In the genomic region with DNA sequence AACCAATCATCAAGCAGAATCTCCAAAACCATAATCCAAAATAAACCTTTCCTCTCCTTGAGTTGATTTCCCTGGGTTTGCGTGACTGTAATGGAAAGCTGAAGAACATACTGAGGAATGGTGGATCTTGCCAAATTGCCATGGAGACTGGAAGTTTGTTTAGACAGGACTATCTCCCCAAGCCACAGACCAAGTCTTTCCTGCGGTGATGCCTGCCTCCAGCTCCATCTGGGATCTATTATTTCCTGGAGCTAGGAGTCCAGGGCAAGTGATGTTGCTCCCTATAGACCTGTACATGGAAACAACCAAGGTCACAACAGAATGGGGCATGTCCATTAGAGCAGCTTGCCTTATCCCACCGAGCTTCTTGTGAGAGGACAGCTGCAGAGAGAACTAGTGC, we compare ENCODE assay signal across 16 mouse cellular contexts. TPM values are rescaled to one million over a fixed set of nuclear protein-coding genes. Genes with fewer than 3 reads are reported as not detected.
A peak's percentile ranks its signal among the peaks of the same experiment; 100 is the strongest.
DNase-seq lines count a peak whose midpoint lies in the region; ATAC-seq and TF ChIP-seq lines count a peak whose summit lies in the region.
"Had no signal": no experiment of that assay in that cellular context is flagged by ENCODE, and none has a peak within 500 bp of the region (broad histone marks: within the 10 kb centered on the region; RNA-seq: fewer than 3 reads in every experiment).

No protein-coding gene starts in this region.

- H3K36me3 ChIP-seq in limb, embryonic 13.5 days, result no peaks in the 10 kb centered on the region
- H3K36me3 ChIP-seq in limb, embryonic 10.5 days, result no peaks in the 10 kb centered on the region
- H3K36me3 ChIP-seq: hindbrain, embryonic 13.5 days; liver, embryonic 15.5 days; midbrain, embryonic 10.5 days had no signal

- no peak overlapping the region for H3K4me2 ChIP-seq in limb, embryonic 13.5 days (replicated peaks)
- H3K4me2 ChIP-seq: hindbrain, embryonic 13.5 days; liver, embryonic 15.5 days had no signal

- no peak for TF ChIP-seq CTCF in brain, embryonic 14.5 days (IDR thresholded peaks at IDR 0.05; ENCODE audit: borderline replicate concordance, extremely low read depth, insufficient read depth, insufficient read length)

- no peak overlapping the region for H3K27ac ChIP-seq in limb, embryonic 13.5 days
- no peak overlapping the region for H3K27ac ChIP-seq in limb, embryonic 10.5 days
- H3K27ac ChIP-seq: hindbrain, embryonic 13.5 days; left cerebral cortex, adult 2 months; liver, embryonic 15.5 days; midbrain, embryonic 10.5 days had no signal

- H3K4me1 ChIP-seq in limb, embryonic 13.5 days, result no peaks in the 10 kb centered on the region
- no peaks in the 10 kb centered on the region for H3K4me1 ChIP-seq in limb, embryonic 10.5 days
- H3K4me1 ChIP-seq: hindbrain, embryonic 13.5 days had no signal

- no peaks in the 10 kb centered on the region for H3K9me3 ChIP-seq in limb, embryonic 13.5 days
- H3K9me3 ChIP-seq in limb, embryonic 10.5 days (replicated peaks), result no peaks in the 10 kb centered on the region
- H3K9me3 ChIP-seq: hindbrain, embryonic 13.5 days; liver, embryonic 15.5 days; midbrain, embryonic 10.5 days had no signal

- peak; percentile 82 for ATAC-seq in limb, embryonic 13.5 days (ENCODE audit: low FRiP score, low read depth)

- H3K27me3 ChIP-seq in limb, embryonic 13.5 days, result no peaks in the 10 kb centered on the region
- H3K27me3 ChIP-seq in limb, embryonic 10.5 days (ENCODE audit: low read depth, poor library complexity, severe bottlenecking), result no peaks in the 10 kb centered on the region
- H3K27me3 ChIP-seq: hindbrain, embryonic 13.5 days had no signal

- TF ChIP-seq POLR2A in brain, embryonic 14.5 days (IDR thresholded peaks at IDR 0.05; ENCODE audit: borderline replicate concordance, extremely low read depth, insufficient read depth, insufficient read length, poor library complexity, severe bottlenecking), result no peak

- no peak overlapping the region for H3K4me3 ChIP-seq in limb, embryonic 13.5 days
- H3K4me3 ChIP-seq in limb, embryonic 10.5 days, result no peak overlapping the region
- H3K4me3 ChIP-seq: hindbrain, embryonic 13.5 days; left cerebral cortex, adult 2 months; liver, embryonic 15.5 days; midbrain, embryonic 10.5 days had no signal

- WGBS in limb, embryonic 13.5 days, result 46% methylated on average over 3 of the region's 3 CpGs
- 72% methylated on average over 3 of the region's 3 CpGs for WGBS in limb, embryonic 10.5 days

- intact Hi-C loops in heart, postnatal 25 days (cut with DNase I), result no loop called here

- peak; percentile 22 to 45 for DNase-seq in heart, adult 18-20 months
- DNase-seq in heart, postnatal 25 days (ENCODE audit: low spot score), result no peak
- DNase-seq in limb, embryonic 10.5 days (ENCODE audit: low spot score), result no peak
- peak; percentile 98 for DNase-seq in 3T3-L1 (ENCODE audit: low read depth, low spot score)
- DNase-seq in brain, embryonic 14.5 days (ENCODE audit: low read depth), result peak; percentile 22
- DNase-seq in spleen, postnatal 36 days (ENCODE audit: low spot score in 2 of 2), result no peak
- DNase-seq in T-cell, adult 2 months (ENCODE audit: low spot score), result no peak
- DNase-seq: adrenal gland, postnatal 10 days; gastrocnemius, postnatal 25 days; kidney, adult 11 months; kidney, postnatal 4 days had no signal

- no peak overlapping the region for H3K9ac ChIP-seq in limb, embryonic 13.5 days
- H3K9ac ChIP-seq: hindbrain, embryonic 13.5 days; liver, embryonic 15.5 days had no signal

RNA-seq across cellular contexts. Expression of gene Cd44, which starts 15.1 kb away (rescaled TPM):
- 1 to 10 TPM; 8.9 to 9.8 TPM for total RNA-seq in heart, adult 18-20 months (2021)
- 10 to 100 TPM in 1 of 2 experiments, 1 to 10 TPM in 1; 9.9 to 11.6 TPM for total RNA-seq in heart, postnatal 25 days (2021)
- 11.7 and 13.0 TPM in 2 replicates for polyA plus RNA-seq in limb, embryonic 13.5 days (2015; fragmentation: Nextera tagmentation; extraction: Ambion mirVana)
- polyA plus RNA-seq in limb, embryonic 10.5 days (2016; fragmentation: Nextera tagmentation; extraction: Ambion mirVana), result 3.2 and 3.4 TPM in 2 replicates
- polyA plus RNA-seq in brain, embryonic 14.5 days (2012; rRNA removed), result 2.8 and 4.1 TPM in 2 replicates

Comparison
In these comparisons a context has a peak if more than half of its experiments do, and no peak if none do; other contexts are left out.
1. DNase-seq: peak in heart, adult 18-20 months (2 of 2), 3T3-L1 (single experiment) and brain, embryonic 14.5 days (single experiment); none in heart, postnatal 25 days (single experiment), limb, embryonic 10.5 days (single experiment), spleen, postnatal 36 days (0 of 2) and T-cell, adult 2 months (single experiment).